Mouse (Mus musculus): ENCODE data around the gene Obscn. TPM values are rescaled to one million over a fixed set of nuclear protein-coding genes. Genes with fewer than 3 reads are reported as not detected.

Gene Obscn
- total and polyA plus RNA-seq, 3 experiments: 0.11 to 0.27 TPM; not detected in 1

DNA sequence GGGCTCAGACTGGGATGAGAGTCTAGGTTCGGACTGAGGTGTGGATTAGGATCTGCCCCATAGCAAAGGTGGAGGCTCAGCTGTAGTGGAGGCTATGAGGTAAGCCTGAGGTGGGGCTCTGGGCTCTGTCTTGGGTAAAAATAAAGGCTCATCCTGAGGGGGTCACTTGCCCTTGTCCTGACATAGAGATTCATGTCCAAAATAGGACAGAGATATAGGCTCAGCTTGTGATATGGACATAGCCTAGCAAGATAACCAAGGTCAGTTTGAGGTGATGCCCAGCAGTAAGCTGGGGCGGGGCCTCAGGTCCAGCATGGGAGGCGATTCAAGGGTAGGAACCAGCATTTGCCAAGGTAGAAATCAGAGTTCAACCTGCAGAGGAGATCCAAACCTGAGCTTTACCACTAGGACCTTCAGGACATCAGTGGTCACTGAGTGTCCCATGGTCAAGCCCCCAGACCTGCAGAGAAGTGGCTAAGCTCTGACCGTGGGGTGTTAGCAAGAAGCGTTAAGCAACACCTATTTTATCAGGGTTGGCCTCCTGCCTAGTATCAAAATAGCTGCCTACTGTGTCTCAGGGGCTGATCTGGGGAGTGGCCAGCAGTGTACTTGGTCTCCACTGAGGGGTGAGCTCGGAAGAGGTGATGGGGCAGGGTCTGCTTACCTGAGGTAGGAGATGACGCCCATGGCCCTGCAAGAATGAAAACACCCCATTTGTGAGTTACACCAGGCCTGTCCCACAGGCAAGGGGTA lies 133.7 kb downstream of the Obscn start:
- Histone ChIP-seq H3K9me3 (replicated peaks) (no peaks in the 10 kb centered on the region), H3K4me1 (ENCODE audit: insufficient read depth, low read depth, low read length) (peaks cover 6% of the 10 kb centered on the region), H3K36me3 (replicated peaks) (no peaks in the 10 kb centered on the region), H3K27me3 (ENCODE audit: insufficient read depth, low read length) (peaks cover 53% of the 10 kb centered on the region), H3K4me3 (ENCODE audit: low read depth, low read length) (no peak overlapping the region)
- no peak for ATAC-seq (ENCODE audit: extremely low read depth, insufficient number of reproducible peaks, low FRiP score, poor library complexity, severe bottlenecking)
- DNase-seq (ENCODE audit: low spot score): no peak
- TF ChIP-seq TAL1 (conservative IDR thresholded peaks at IDR 0.05; ENCODE audit: low read depth, low read length) (no peak), POLR2AphosphoS5 (IDR thresholded peaks at IDR 0.05; ENCODE audit: insufficient replicate concordance, low read depth, low read length) (no peak), GATA1 (IDR thresholded peaks at IDR 0.05; ENCODE audit: borderline replicate concordance, low read length) (no peak), CTCF (IDR thresholded peaks at IDR 0.05; ENCODE audit: low read depth, low read length) (no peak), GATA2 (IDR thresholded peaks at IDR 0.05; ENCODE audit: borderline replicate concordance, low read depth, low read length) (no peak)

- no peak for ATAC-seq (ENCODE audit: extremely low read depth, insufficient number of reproducible peaks, low FRiP score, poor library complexity, severe bottlenecking)
- H3K4me3 ChIP-seq (ENCODE audit: low read depth, low read length): no peak overlapping the region
- H3K36me3 ChIP-seq (replicated peaks): no peaks in the 10 kb centered on the region
- H3K27me3 ChIP-seq (ENCODE audit: insufficient read depth, low read length): peaks cover 70% of the 10 kb centered on the region
- no peaks in the 10 kb centered on the region for H3K9me3 ChIP-seq (replicated peaks)
- peaks cover 20% of the 10 kb centered on the region for H3K4me1 ChIP-seq (ENCODE audit: insufficient read depth, low read depth, low read length)
- no peak for TF ChIP-seq CTCF (IDR thresholded peaks at IDR 0.05; ENCODE audit: low read depth, low read length)
- TF ChIP-seq TAL1 (conservative IDR thresholded peaks at IDR 0.05; ENCODE audit: low read depth, low read length): no peak
- TF ChIP-seq POLR2AphosphoS5 (IDR thresholded peaks at IDR 0.05; ENCODE audit: insufficient replicate concordance, low read depth, low read length): no peak
- TF ChIP-seq GATA2 (IDR thresholded peaks at IDR 0.05; ENCODE audit: borderline replicate concordance, low read depth, low read length): no peak
- TF ChIP-seq GATA1 (IDR thresholded peaks at IDR 0.05; ENCODE audit: borderline replicate concordance, low read length): no peak
- no peak for DNase-seq (ENCODE audit: low spot score)
Measured at GRCm38 (mm10) chr11:59000635-59001034, 135.6 kb downstream of the Obscn start.

- Histone ChIP-seq H3K36me3 (replicated peaks) (no peaks in the 10 kb centered on the region), H3K4me3 (ENCODE audit: low read depth, low read length) (no peak overlapping the region), H3K9me3 (replicated peaks) (no peaks in the 10 kb centered on the region), H3K4me1 (ENCODE audit: insufficient read depth, low read depth, low read length) (peaks cover 28% of the 10 kb centered on the region), H3K27me3 (ENCODE audit: insufficient read depth, low read length) (peaks cover 76% of the 10 kb centered on the region)
- TF ChIP-seq TAL1 (conservative IDR thresholded peaks at IDR 0.05; ENCODE audit: low read depth, low read length) (no peak), CTCF (IDR thresholded peaks at IDR 0.05; ENCODE audit: low read depth, low read length) (no peak), GATA2 (IDR thresholded peaks at IDR 0.05; ENCODE audit: borderline replicate concordance, low read depth, low read length) (no peak), GATA1 (IDR thresholded peaks at IDR 0.05; ENCODE audit: borderline replicate concordance, low read length) (no peak), POLR2AphosphoS5 (IDR thresholded peaks at IDR 0.05; ENCODE audit: insufficient replicate concordance, low read depth, low read length) (no peak)
- DNase-seq (ENCODE audit: low spot score): no peak
- ATAC-seq (ENCODE audit: extremely low read depth, insufficient number of reproducible peaks, low FRiP score, poor library complexity, severe bottlenecking): no peak
Measured at GRCm38 (mm10) chr11:58999830-59000229, 136.4 kb downstream of the Obscn start.

- Histone ChIP-seq H3K9me3 (replicated peaks) (no peaks in the 10 kb centered on the region), H3K4me3 (ENCODE audit: low read depth, low read length) (no peak overlapping the region), H3K36me3 (replicated peaks) (no peaks in the 10 kb centered on the region), H3K4me1 (ENCODE audit: insufficient read depth, low read depth, low read length) (peaks cover 35% of the 10 kb centered on the region), H3K27me3 (ENCODE audit: insufficient read depth, low read length) (peaks cover 77% of the 10 kb centered on the region)
- ATAC-seq (ENCODE audit: extremely low read depth, insufficient number of reproducible peaks, low FRiP score, poor library complexity, severe bottlenecking): no peak
- no peak for DNase-seq (ENCODE audit: low spot score)
- TF ChIP-seq POLR2AphosphoS5 (IDR thresholded peaks at IDR 0.05; ENCODE audit: insufficient replicate concordance, low read depth, low read length) (no peak), CTCF (IDR thresholded peaks at IDR 0.05; ENCODE audit: low read depth, low read length) (no peak), GATA1 (IDR thresholded peaks at IDR 0.05; ENCODE audit: borderline replicate concordance, low read length) (no peak), TAL1 (conservative IDR thresholded peaks at IDR 0.05; ENCODE audit: low read depth, low read length) (no peak), GATA2 (IDR thresholded peaks at IDR 0.05; ENCODE audit: borderline replicate concordance, low read depth, low read length) (no peak)
Measured at GRCm38 (mm10) chr11:58999158-58999557, 137.0 kb downstream of the Obscn start.

- Histone ChIP-seq H3K27me3 (ENCODE audit: insufficient read depth, low read length) (peaks cover 71% of the 10 kb centered on the region), H3K4me3 (ENCODE audit: low read depth, low read length) (no peak overlapping the region), H3K9me3 (replicated peaks) (no peaks in the 10 kb centered on the region), H3K4me1 (ENCODE audit: insufficient read depth, low read depth, low read length) (peaks cover 51% of the 10 kb centered on the region), H3K36me3 (replicated peaks) (no peaks in the 10 kb centered on the region)
- ATAC-seq (ENCODE audit: extremely low read depth, insufficient number of reproducible peaks, low FRiP score, poor library complexity, severe bottlenecking): no peak
- DNase-seq (ENCODE audit: low spot score): no peak
- TF ChIP-seq GATA2 (IDR thresholded peaks at IDR 0.05; ENCODE audit: borderline replicate concordance, low read depth, low read length): no peak
- TF ChIP-seq POLR2AphosphoS5 (IDR thresholded peaks at IDR 0.05; ENCODE audit: insufficient replicate concordance, low read depth, low read length): no peak
- TF ChIP-seq GATA1 (IDR thresholded peaks at IDR 0.05; ENCODE audit: borderline replicate concordance, low read length): no peak
- TF ChIP-seq CTCF (IDR thresholded peaks at IDR 0.05; ENCODE audit: low read depth, low read length): no peak
- TF ChIP-seq TAL1 (conservative IDR thresholded peaks at IDR 0.05; ENCODE audit: low read depth, low read length): no peak
Measured at GRCm38 (mm10) chr11:58997541-58997940, 138.7 kb downstream of the Obscn start.

DNA sequence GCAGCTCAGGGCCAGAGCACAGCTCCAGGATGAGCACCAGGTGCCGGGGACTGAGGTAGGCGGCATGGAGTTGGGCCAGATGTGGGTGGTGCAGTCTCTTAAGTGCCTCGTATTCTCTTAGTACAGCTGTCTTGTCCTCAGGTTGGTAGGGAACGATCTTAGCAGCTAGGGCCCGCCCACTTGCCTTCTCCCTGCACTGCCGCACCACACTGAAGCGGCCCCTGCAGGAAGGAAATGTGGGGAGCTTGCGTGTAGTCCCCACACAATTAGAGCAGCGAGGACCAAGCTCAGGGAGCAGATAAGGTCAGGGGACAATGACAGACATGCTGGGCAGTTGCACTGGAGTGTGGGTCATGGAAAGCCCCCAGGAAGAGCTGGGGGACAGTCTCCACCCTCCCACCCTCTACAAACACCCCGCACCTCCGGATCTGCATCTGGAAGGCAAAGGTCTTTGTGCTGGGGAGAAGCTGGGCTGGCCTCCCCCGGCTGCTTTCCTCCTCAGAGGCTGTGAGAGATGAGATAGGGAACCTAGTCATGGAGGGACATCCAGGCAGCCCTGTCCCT lies 140.3 kb downstream of the Obscn start:
- TF ChIP-seq GATA2 (IDR thresholded peaks at IDR 0.05; ENCODE audit: borderline replicate concordance, low read depth, low read length) (no peak), CTCF (IDR thresholded peaks at IDR 0.05; ENCODE audit: low read depth, low read length) (no peak), TAL1 (conservative IDR thresholded peaks at IDR 0.05; ENCODE audit: low read depth, low read length) (no peak), GATA1 (IDR thresholded peaks at IDR 0.05; ENCODE audit: borderline replicate concordance, low read length) (no peak), POLR2AphosphoS5 (IDR thresholded peaks at IDR 0.05; ENCODE audit: insufficient replicate concordance, low read depth, low read length) (no peak)
- H3K36me3 ChIP-seq (replicated peaks): peaks cover 13% of the 10 kb centered on the region
- peaks cover 55% of the 10 kb centered on the region for H3K27me3 ChIP-seq (ENCODE audit: insufficient read depth, low read length)
- DNase-seq (ENCODE audit: low spot score): no peak
- peaks cover 67% of the 10 kb centered on the region for H3K4me1 ChIP-seq (ENCODE audit: insufficient read depth, low read depth, low read length)
- ATAC-seq (ENCODE audit: extremely low read depth, insufficient number of reproducible peaks, low FRiP score, poor library complexity, severe bottlenecking): no peak
- H3K4me3 ChIP-seq (ENCODE audit: low read depth, low read length): no peak overlapping the region
- H3K9me3 ChIP-seq (replicated peaks): no peaks in the 10 kb centered on the region
